Mouse (Mus musculus) G1E (cell line): ENCODE results near the gene Tcte1. TPM values are rescaled to one million over a fixed set of nuclear protein-coding genes. Genes with fewer than 3 reads are reported as not detected.

Experiments used
- ATAC-seq: 2 replicates; pipeline ENCODE4 v1.8.0; 2016; ENCODE audit warnings: mild to moderate bottlenecking; ENCODE audit not compliant: insufficient number of reproducible peaks, poor library complexity, low FRiP score, severe bottlenecking; ENCODE audit errors: extremely low read depth
- DNase-seq: peaks from one replicate; pipeline ENCODE4 v3.0.0; 2012; ENCODE audit warnings: low spot score
- H3K27me3 ChIP-seq: 2 replicates; pipeline ENCODE4 v1.6.1; 2012; ENCODE audit warnings: mild to moderate bottlenecking, low read length, inconsistent platforms; ENCODE audit not compliant: insufficient read depth
- H3K36me3 ChIP-seq: replicated peaks from 2 replicates; pipeline ENCODE3; 2012; ENCODE audit warnings: mild to moderate bottlenecking, inconsistent platforms
- H3K4me1 ChIP-seq: 2 replicates; pipeline ENCODE4 v1.6.1; 2012; ENCODE audit warnings: low read depth, low read length, inconsistent platforms, mixed read lengths; ENCODE audit not compliant: insufficient read depth
- H3K4me3 ChIP-seq: 2 replicates; pipeline ENCODE4 v1.5.1; 2012; ENCODE audit warnings: low read depth, mild to moderate bottlenecking, inconsistent platforms, low read length, moderate library complexity, mixed read lengths
- H3K9me3 ChIP-seq: replicated peaks from 2 replicates; pipeline ENCODE4 v1.6.1; 2012; ENCODE audit warnings: inconsistent platforms
- CTCF ChIP-seq: IDR thresholded peaks from 2 replicates; pipeline ENCODE4 v1.5.1; 2012; ENCODE audit warnings: low read depth, low read length, inconsistent platforms, mixed read lengths
- GATA1 ChIP-seq: IDR thresholded peaks from 2 replicates; pipeline ENCODE4 v1.6.1; 2012; ENCODE audit warnings: borderline replicate concordance, low read length, inconsistent platforms, mixed read lengths
- GATA2 ChIP-seq: IDR thresholded peaks from 2 replicates; pipeline ENCODE4 v1.6.1; 2012; ENCODE audit warnings: low read depth, low read length, inconsistent platforms, borderline replicate concordance
- POLR2AphosphoS5 ChIP-seq: IDR thresholded peaks from 2 replicates; pipeline ENCODE4 v1.6.1; 2012; ENCODE audit warnings: low read depth, low read length, inconsistent platforms; ENCODE audit not compliant: insufficient replicate concordance
- TAL1 ChIP-seq: conservative IDR thresholded peaks from 2 replicates; pipeline ENCODE4 v1.6.1; 2012; ENCODE audit warnings: low read depth, low read length, inconsistent platforms, mixed read lengths
- polyA plus RNA-seq: library from polyadenylated mRNA; stranded (reverse); fragments of >175 nt; gene quantifications from 2 replicates; pipeline ENCODE4 v1.2.3, GENCODE M21; 2012
- total RNA-seq, 2 experiments: library from RNA; stranded (forward) in 1 of 2; stranded (reverse) in 1 of 2; fragments of 200-1000 nt in 1 of 2; fragments of >200 nt in 1 of 2; fragmentation: Nextera tagmentation in 1 of 2; gene quantifications; 2 replicates each; pipeline ENCODE4 v1.2.3; 2014 to 2017

The Tcte1 gene
- total RNA-seq (2014; fragmentation: Nextera tagmentation) (not detected in 2 replicates), total RNA-seq (2017) (0.12 TPM in 1 of 2 replicates, not detected in the other), polyA plus RNA-seq (not detected in 2 replicates)

GRCm38 (mm10) chr17:45523263-45523662 is at the start of gene Tcte1:
Gene Tcte1, plus strand, starts transcription at chr17:45523434.
- Histone ChIP-seq H3K4me3 (no peak within 1 kb of the TSS), H3K9me3 (no peaks in the 10 kb centered on the region), H3K4me1 (0 out of 2 replicates have a peak, but pooled peaks cover 2% of the 10 kb centered on the region), H3K27me3 (peaks cover 28% of the 10 kb centered on the region), H3K36me3 (peaks cover 33% of the 10 kb centered on the region)
- DNase-seq = no peak
- no peak for TF ChIP-seq CTCF
- no peak for TF ChIP-seq GATA2
- TF ChIP-seq TAL1 = no peak
- no peak for TF ChIP-seq GATA1
- no peak for TF ChIP-seq POLR2AphosphoS5
- ATAC-seq = no peak

- Histone ChIP-seq H3K4me3 (no peak overlapping the region), H3K36me3 (no peaks in the 10 kb centered on the region), H3K9me3 (no peaks in the 10 kb centered on the region), H3K4me1 (peaks cover 12% of the 10 kb centered on the region), H3K27me3 (peaks cover 26% of the 10 kb centered on the region)
- ATAC-seq = no peak
- TF ChIP-seq CTCF (no peak), POLR2AphosphoS5 (no peak), GATA1 (no peak), TAL1 (no peak), GATA2 (no peak)
- no peak for DNase-seq
Observed at GRCm38 (mm10) chr17:45473667-45474066, 49.6 kb upstream of the Tcte1 start.

- H3K36me3 ChIP-seq = no peaks in the 10 kb centered on the region
- H3K4me1 ChIP-seq = peaks cover 12% of the 10 kb centered on the region
- DNase-seq (no peak), ATAC-seq (no peak)
- no peaks in the 10 kb centered on the region for H3K9me3 ChIP-seq
- no peak overlapping the region for H3K4me3 ChIP-seq
- peaks cover 26% of the 10 kb centered on the region for H3K27me3 ChIP-seq
- TF ChIP-seq CTCF (no peak), POLR2AphosphoS5 (no peak), TAL1 (no peak), GATA1 (no peak), GATA2 (no peak)
Observed at GRCm38 (mm10) chr17:45474146-45474545, 49.1 kb upstream of the Tcte1 start.

- Histone ChIP-seq H3K4me3 (peak within 1 kb of the TSS; percentile 49; the same call in 1 of the 2 replicates), H3K4me1 (peaks cover 12% of the 10 kb centered on the region), H3K9me3 (no peaks in the 10 kb centered on the region), H3K36me3 (no peaks in the 10 kb centered on the region), H3K27me3 (peaks cover 26% of the 10 kb centered on the region)
- DNase-seq (no peak), ATAC-seq (no peak)
- TF ChIP-seq GATA1 = no peak
Observed at GRCm38 (mm10) chr17:45474669-45475465, 48.4 kb upstream of the Tcte1 start, which contains the start of gene Spats1. Gene Spats1, minus strand, starts transcription at chr17:45475415.

GRCm38 (mm10) chr17:45478234-45478825 is 44.9 kb upstream of the Tcte1 start:
- Histone ChIP-seq H3K36me3 (no peaks in the 10 kb centered on the region), H3K9me3 (no peaks in the 10 kb centered on the region), H3K4me3 (no peak overlapping the region), H3K27me3 (peaks cover 33% of the 10 kb centered on the region), H3K4me1 (peaks cover 14% of the 10 kb centered on the region)
- TF ChIP-seq CTCF = peak; percentile 99
- TF ChIP-seq GATA2 = no peak
- peak; percentile 34; the same call in 1 of the 2 replicates for ATAC-seq
- peak; percentile 73 for DNase-seq

- Histone ChIP-seq H3K4me1 (peaks cover 10% of the 10 kb centered on the region), H3K9me3 (no peaks in the 10 kb centered on the region), H3K27me3 (peaks cover 22% of the 10 kb centered on the region), H3K4me3 (no peak overlapping the region), H3K36me3 (no peaks in the 10 kb centered on the region)
- TF ChIP-seq POLR2AphosphoS5 (no peak), CTCF (no peak), TAL1 (no peak), GATA1 (no peak), GATA2 (no peak)
- no peak for ATAC-seq
- DNase-seq = no peak
Observed at GRCm38 (mm10) chr17:45480429-45480828, 42.8 kb upstream of the Tcte1 start.
